Mouse (Mus musculus) heart, embryonic 13.5 days (tissue): ENCODE results near the gene Olfr223. TPM values are rescaled to one million over a fixed set of nuclear protein-coding genes. Genes with fewer than 3 reads are reported as not detected.
"Not testable (repeated sequence)": the region's sequence is repeated elsewhere in the genome, so short reads cannot be mapped to it uniquely, and the experiment has no call there.

Experiments
- ATAC-seq: fragments of 200-750 bp; cut with Nextera tagmentation; 2 replicates; pipeline ENCODE4 v1.8.0; 2017; ENCODE audit warnings: moderate TSS enrichment; ENCODE audit not compliant: insufficient number of reproducible peaks, low FRiP score, low TSS enrichment; ENCODE audit errors: extremely low read depth
- H3K27ac ChIP-seq: fragments of 300-500 bp; sonication (generic); replicated peaks from 2 replicates; pipeline ENCODE4 v1.5.1; 2015; ENCODE audit warnings: moderate library complexity, mild to moderate bottlenecking, inconsistent platforms
- H3K27me3 ChIP-seq: fragments of 300-500 bp; sonication (generic); replicated peaks from 2 replicates; pipeline ENCODE4 v1.6.1; 2015; ENCODE audit warnings: mild to moderate bottlenecking, inconsistent platforms
- H3K36me3 ChIP-seq: fragments of 300-500 bp; sonication (generic); 2 replicates; pipeline ENCODE4 v1.6.1; 2015; ENCODE audit warnings: mild to moderate bottlenecking, inconsistent platforms
- H3K4me1 ChIP-seq: fragments of 300-500 bp; sonication (generic); 2 replicates; pipeline ENCODE4 v1.6.1; 2015; ENCODE audit warnings: inconsistent platforms
- H3K4me2 ChIP-seq: fragments of 300-500 bp; sonication (generic); 2 replicates; pipeline ENCODE4 v1.6.1; 2015; ENCODE audit warnings: inconsistent platforms, mild to moderate bottlenecking, moderate library complexity
- H3K4me3 ChIP-seq: fragments of 300-500 bp; sonication (generic); 2 replicates; pipeline ENCODE4 v1.5.1; 2015; ENCODE audit warnings: moderate library complexity, mild to moderate bottlenecking, inconsistent platforms
- H3K9ac ChIP-seq: fragments of 300-500 bp; sonication (generic); 2 replicates; pipeline ENCODE4 v1.6.1; 2015; ENCODE audit warnings: inconsistent platforms, mild to moderate bottlenecking, moderate library complexity
- H3K9me3 ChIP-seq: fragments of 300-500 bp; sonication (generic); 2 replicates; pipeline ENCODE4 v1.6.1; 2016; ENCODE audit warnings: inconsistent platforms
- WGBS: fragments of 180-500 bp; shearing (Covaris S2); methylation state at CpG from one replicate; pipeline ENCODE4 v1.1.7; 2015; ENCODE audit warnings: mixed read lengths; 5-methylcytosine and 5-hydroxymethylcytosine counted together
- polyA plus RNA-seq: library from polyadenylated mRNA; unstranded; fragments of >200 nt; fragmentation: Nextera tagmentation; extraction: Ambion mirVana; gene quantifications from 2 replicates; pipeline ENCODE4 v1.2.1, GENCODE M21; 2015

Gene Olfr223
- polyA plus RNA-seq, 1 experiment from 2014 or later = not detected

DNA sequence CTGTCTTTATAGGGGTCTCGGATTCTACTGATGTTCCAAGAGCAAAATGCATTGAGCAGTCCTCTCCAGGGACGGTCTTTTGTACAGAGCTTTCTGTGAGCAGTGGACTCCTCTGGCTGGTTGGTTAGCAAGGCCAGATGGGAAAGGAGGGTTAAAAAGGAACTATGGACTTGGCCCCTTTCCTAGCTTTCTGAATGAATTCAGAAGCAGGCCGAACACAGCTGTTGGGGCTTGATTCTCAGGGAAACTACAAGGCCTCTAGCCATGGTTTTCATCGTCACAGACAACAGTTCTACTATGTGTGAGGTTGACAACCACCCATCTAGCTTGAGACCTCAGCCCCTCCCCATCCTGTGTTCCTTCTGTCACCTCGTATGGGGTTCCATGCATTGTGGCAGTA lies 36.8 kb upstream of the Olfr223 start:
- H3K9me3 ChIP-seq = no peaks in the 10 kb centered on the region
- H3K27me3 ChIP-seq = no peaks in the 10 kb centered on the region; the same call in none of the 2 replicates
- no peak overlapping the region for H3K27ac ChIP-seq
- H3K4me1 ChIP-seq = no peaks in the 10 kb centered on the region
- H3K4me3 ChIP-seq = no peak overlapping the region
- WGBS = 70% methylated on average over 5 of the region's 5 CpGs
- ATAC-seq = no peak
- H3K36me3 ChIP-seq = no peaks in the 10 kb centered on the region
- H3K4me2 ChIP-seq = no peak overlapping the region
- H3K9ac ChIP-seq = no peak overlapping the region

DNA sequence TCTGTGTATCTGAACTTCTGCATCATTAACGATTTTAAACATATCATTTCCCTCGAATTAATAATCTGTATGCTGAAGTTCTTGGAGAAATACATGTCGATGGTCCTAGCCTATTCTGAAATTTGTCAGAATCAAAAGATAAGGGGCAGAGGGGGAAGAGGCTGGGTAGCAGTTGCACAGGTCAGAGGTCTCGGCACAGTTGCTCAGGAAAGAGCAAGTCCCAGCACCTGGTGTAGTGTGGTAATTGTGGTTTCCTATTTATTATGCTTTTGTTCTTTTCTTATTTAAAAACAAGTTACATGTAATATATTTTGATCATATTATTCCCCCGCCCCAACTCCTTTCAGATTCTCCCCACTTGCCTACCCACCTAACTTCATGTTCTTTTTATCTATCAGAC lies 35.1 kb upstream of the Olfr223 start:
- WGBS = 62% methylated on average over 5 of the region's 5 CpGs
- no peak for ATAC-seq
- Histone ChIP-seq H3K9ac (no peak overlapping the region), H3K4me3 (no peak overlapping the region), H3K9me3 (no peaks in the 10 kb centered on the region), H3K4me1 (no peaks in the 10 kb centered on the region), H3K27me3 (no peaks in the 10 kb centered on the region; the same call in none of the 2 replicates), H3K4me2 (no peak overlapping the region), H3K36me3 (no peaks in the 10 kb centered on the region), H3K27ac (no peak overlapping the region)

DNA sequence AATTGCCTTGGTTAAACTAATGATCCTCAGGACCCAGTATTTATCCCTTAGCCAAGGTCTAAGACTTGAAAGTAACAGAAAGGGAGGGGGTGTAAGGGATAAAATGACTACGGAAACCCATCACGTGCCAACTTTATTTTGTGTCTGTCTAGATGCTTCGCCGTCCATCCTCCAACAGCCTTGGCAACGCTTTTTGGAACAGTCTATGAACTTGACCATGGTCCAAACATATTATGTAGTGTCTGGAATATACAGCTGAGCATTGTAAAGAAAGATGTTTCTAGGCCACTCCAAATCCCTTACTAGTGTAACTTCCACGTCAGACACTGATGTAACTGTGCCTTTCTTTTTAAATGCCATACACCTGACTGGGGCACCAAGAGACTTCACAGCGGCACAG lies 33.1 kb upstream of the Olfr223 start:
- Histone ChIP-seq H3K36me3 (no peaks in the 10 kb centered on the region), H3K9ac (no peak overlapping the region), H3K4me3 (no peak overlapping the region), H3K27me3 (no peaks in the 10 kb centered on the region; the same call in none of the 2 replicates), H3K27ac (no peak overlapping the region), H3K4me2 (no peak overlapping the region), H3K4me1 (no peaks in the 10 kb centered on the region), H3K9me3 (no peaks in the 10 kb centered on the region)
- 81% methylated on average over 7 of the region's 7 CpGs for WGBS
- ATAC-seq = no peak

DNA sequence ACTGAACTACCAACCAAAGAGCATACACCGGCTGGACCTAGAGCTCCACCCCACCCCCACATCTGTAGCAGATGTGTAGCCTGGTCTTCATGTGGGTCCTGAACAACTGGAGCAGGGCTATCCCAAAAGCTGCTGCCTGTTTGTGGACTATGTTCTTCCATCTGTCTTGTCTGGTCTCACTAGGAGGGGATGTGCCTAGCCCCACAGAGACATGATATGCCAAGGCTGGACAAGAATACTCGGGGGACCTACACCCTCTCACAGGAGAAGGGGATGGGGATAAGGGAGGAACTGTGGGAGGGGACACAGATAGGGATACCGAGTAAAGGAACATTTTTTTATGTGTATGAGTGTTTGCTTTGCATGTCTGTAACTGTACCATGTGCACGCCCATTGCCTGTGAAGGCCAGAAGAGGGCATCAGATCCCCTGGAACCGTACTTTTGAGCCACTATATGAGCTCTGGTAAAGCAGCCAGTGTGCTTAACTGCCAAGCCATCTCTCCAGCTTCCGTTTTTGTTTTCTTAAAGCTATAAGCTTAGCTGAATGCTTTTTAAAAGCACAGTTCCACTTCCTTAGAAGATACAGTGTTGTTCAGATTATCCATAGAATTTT lies 31.0 kb upstream of the Olfr223 start:
- Histone ChIP-seq H3K27ac (no peak overlapping the region), H3K4me2 (no peak overlapping the region), H3K9ac (no peak overlapping the region), H3K4me3 (no peak overlapping the region), H3K27me3 (no peaks in the 10 kb centered on the region; the same call in 1 of the 2 replicates), H3K4me1 (no peaks in the 10 kb centered on the region), H3K9me3 (no peaks in the 10 kb centered on the region), H3K36me3 (no peaks in the 10 kb centered on the region)
- 25% methylated on average over 6 of the region's 6 CpGs for WGBS
- no peak for ATAC-seq

DNA sequence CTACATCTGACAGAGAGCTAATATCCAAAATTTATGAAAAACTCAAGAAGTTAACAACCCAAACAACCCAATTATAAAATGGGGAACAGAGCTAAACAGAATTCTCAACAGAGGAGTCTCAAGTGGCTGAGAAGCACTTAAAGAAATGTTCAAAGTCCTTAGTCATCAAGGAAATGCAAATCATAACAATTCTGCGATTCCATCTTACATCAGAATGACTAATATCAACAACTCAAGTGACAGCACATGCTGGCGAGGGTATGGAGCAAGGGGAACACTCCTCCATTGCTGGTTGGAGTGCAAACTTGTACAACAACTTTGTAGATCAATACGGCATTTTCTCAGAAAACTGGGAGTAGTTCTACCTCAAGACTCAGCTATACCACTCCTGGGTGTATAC lies 29.1 kb upstream of the Olfr223 start:
- Histone ChIP-seq H3K27ac (no peak overlapping the region), H3K4me3 (no peak overlapping the region), H3K36me3 (no peaks in the 10 kb centered on the region), H3K9me3 (no peaks in the 10 kb centered on the region), H3K4me2 (no peak overlapping the region), H3K27me3 (peaks cover 5% of the 10 kb centered on the region; the same call in 1 of the 2 replicates), H3K9ac (no peak overlapping the region), H3K4me1 (no peaks in the 10 kb centered on the region)
- ATAC-seq = no peak
- 60% methylated on average over 3 of the region's 3 CpGs for WGBS

- not testable (repeated sequence) for ATAC-seq, H3K4me1 ChIP-seq, H3K27ac ChIP-seq, H3K9me3 ChIP-seq, H3K36me3 ChIP-seq, H3K9ac ChIP-seq, H3K4me2 ChIP-seq, H3K4me3 ChIP-seq
- WGBS = 83% methylated on average over 2 of the region's 2 CpGs
- H3K27me3 ChIP-seq = 0 out of 2 replicates have a peak, but pooled peaks cover 12% of the 10 kb centered on the region
These were observed 23.9 kb upstream of the Olfr223 start for GRCm38 (mm10) chr11:59616986-59617385.

DNA sequence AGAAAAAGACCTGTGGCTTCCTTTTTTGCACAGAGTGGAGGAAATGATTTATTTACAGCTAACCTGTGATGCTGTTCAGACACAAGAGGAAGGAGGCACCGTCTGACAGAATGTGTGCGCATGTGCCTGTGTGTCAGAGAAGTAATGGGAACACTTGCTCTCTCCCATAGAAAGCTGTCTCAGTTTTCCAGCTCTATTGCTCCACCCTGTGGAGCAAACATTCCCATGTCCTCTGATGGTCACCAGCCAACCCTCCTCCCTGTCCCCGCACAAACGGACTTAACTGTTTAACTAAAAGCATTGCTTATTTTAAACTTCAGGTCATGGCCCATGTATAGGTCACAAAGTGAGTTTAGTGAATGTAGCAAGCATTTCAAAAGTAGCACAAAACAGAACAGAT lies 21.0 kb upstream of the Olfr223 start:
- 41% methylated on average over 4 of the region's 4 CpGs for WGBS
- H3K9me3 ChIP-seq = no peaks in the 10 kb centered on the region
- no peaks in the 10 kb centered on the region for H3K4me1 ChIP-seq
- H3K27ac ChIP-seq = no peak overlapping the region
- 0 out of 2 replicates have a peak, but pooled peaks cover 16% of the 10 kb centered on the region for H3K27me3 ChIP-seq
- H3K36me3 ChIP-seq = no peaks in the 10 kb centered on the region
- H3K9ac ChIP-seq = no peak overlapping the region
- ATAC-seq = no peak
- H3K4me2 ChIP-seq = no peak overlapping the region
- H3K4me3 ChIP-seq = no peak overlapping the region

- H3K4me1 ChIP-seq = no peaks in the 10 kb centered on the region
These were observed 18.6 kb upstream of the Olfr223 start for GRCm38 (mm10) chr11:59611646-59612045.

GRCm38 (mm10) chr11:59602287-59602686 lies 9.2 kb upstream of the Olfr223 start:
- H3K4me1 ChIP-seq = no peaks in the 10 kb centered on the region
- H3K4me2 ChIP-seq = no peak overlapping the region
- H3K27me3 ChIP-seq = peaks cover 23% of the 10 kb centered on the region
- WGBS = 38% methylated on average over 1 of the region's 1 CpGs
- no peaks in the 10 kb centered on the region for H3K9me3 ChIP-seq
- ATAC-seq = no peak
- H3K9ac ChIP-seq = no peak overlapping the region
- H3K36me3 ChIP-seq = no peaks in the 10 kb centered on the region
- no peak overlapping the region for H3K27ac ChIP-seq
- H3K4me3 ChIP-seq = no peak overlapping the region

More at GRCm38 (mm10) chr11:59611646-59612045, 18.6 kb upstream of the Olfr223 start:
- Histone ChIP-seq H3K9me3 (no peaks in the 10 kb centered on the region), H3K27ac (no peak overlapping the region), H3K4me2 (no peak overlapping the region), H3K27me3 (0 out of 2 replicates have a peak, but pooled peaks cover 10% of the 10 kb centered on the region), H3K4me3 (no peak overlapping the region), H3K36me3 (no peaks in the 10 kb centered on the region), H3K9ac (no peak overlapping the region)
- ATAC-seq = no peak
- 66% methylated on average over 5 of the region's 5 CpGs for whole genome bisulfite sequencing

- H3K9ac ChIP-seq = no peak overlapping the region
- H3K27me3 ChIP-seq = peaks cover 25% of the 10 kb centered on the region
- H3K9me3 ChIP-seq = no peaks in the 10 kb centered on the region
- no peaks in the 10 kb centered on the region for H3K4me1 ChIP-seq
- no peak overlapping the region for H3K4me2 ChIP-seq
- H3K36me3 ChIP-seq = no peaks in the 10 kb centered on the region
- ATAC-seq = no peak
- no peak overlapping the region for H3K27ac ChIP-seq
- 67% methylated on average over 3 of the region's 3 CpGs for WGBS
- H3K4me3 ChIP-seq = no peak overlapping the region
These were observed 7.8 kb upstream of the Olfr223 start for GRCm38 (mm10) chr11:59600872-59601271.

- Histone ChIP-seq H3K4me1 (no peaks in the 10 kb centered on the region), H3K27ac (no peak overlapping the region), H3K9me3 (no peaks in the 10 kb centered on the region), H3K4me2 (no peak overlapping the region), H3K9ac (no peak overlapping the region), H3K36me3 (no peaks in the 10 kb centered on the region), H3K4me3 (no peak overlapping the region), H3K27me3 (peaks cover 25% of the 10 kb centered on the region)
- ATAC-seq = no peak
- WGBS = 53% methylated on average over 7 of the region's 7 CpGs
These were observed 6.1 kb upstream of the Olfr223 start for GRCm38 (mm10) chr11:59599211-59599610.

- Histone ChIP-seq H3K27me3 (peaks cover 21% of the 10 kb centered on the region), H3K27ac (no peak overlapping the region), H3K4me3 (no peak overlapping the region), H3K9ac (no peak overlapping the region), H3K4me2 (no peak overlapping the region), H3K9me3 (no peaks in the 10 kb centered on the region), H3K4me1 (no peaks in the 10 kb centered on the region), H3K36me3 (no peaks in the 10 kb centered on the region)
- ATAC-seq = no peak
- WGBS = 82% methylated on average over 8 of the region's 8 CpGs
These were observed 3.9 kb upstream of the Olfr223 start for GRCm38 (mm10) chr11:59596950-59597349.
